Mouse (Mus musculus) liver, postnatal 0 days (tissue): Measurements from ENCODE around the gene 1700003E16Rik. TPM values are rescaled to one million over a fixed set of nuclear protein-coding genes. Genes with fewer than 3 reads are reported as not detected.

ENCODE experiments used
- ATAC-seq: fragments of 200-750 bp; cut with Nextera tagmentation; 2 replicates; pipeline ENCODE4 v1.8.0; 2017; ENCODE audit warnings: mild to moderate bottlenecking, moderate library complexity
- DNase-seq: peaks from one replicate; pipeline ENCODE4 v3.0.0-alpha.2; 2016
- H3K27ac ChIP-seq: fragments of 300-500 bp; sonication (generic); 2 replicates; pipeline ENCODE4 v1.5.1; 2014; ENCODE audit warnings: antibody characterized with exemption, moderate library complexity, mild to moderate bottlenecking, low read depth
- H3K27me3 ChIP-seq: fragments of 300-500 bp; sonication (generic); 2 replicates; pipeline ENCODE4 v1.6.1; 2014; ENCODE audit warnings: low read length, control low read depth, mixed read lengths; ENCODE audit not compliant: insufficient read depth
- H3K36me3 ChIP-seq: fragments of 300-500 bp; sonication (generic); replicated peaks from 2 replicates; pipeline ENCODE4 v1.6.1; 2014; ENCODE audit warnings: mild to moderate bottlenecking, control low read depth, low read length, moderate library complexity, mixed read lengths; ENCODE audit not compliant: insufficient read depth
- H3K4me1 ChIP-seq: fragments of 300-500 bp; sonication (generic); 2 replicates; pipeline ENCODE4 v1.6.1; 2014; ENCODE audit warnings: antibody characterized with exemption, mild to moderate bottlenecking, control low read depth; ENCODE audit not compliant: insufficient read depth
- H3K4me2 ChIP-seq: fragments of 300-500 bp; sonication (generic); 2 replicates; pipeline ENCODE4 v1.6.1; 2014; ENCODE audit warnings: low read depth, mild to moderate bottlenecking, low read length, moderate library complexity, mixed read lengths
- H3K4me3 ChIP-seq: fragments of 300-500 bp; sonication (generic); 2 replicates; pipeline ENCODE4 v1.5.1; 2014; ENCODE audit warnings: low read depth, low read length
- H3K9ac ChIP-seq: fragments of 300-500 bp; sonication (generic); replicated peaks from 2 replicates; pipeline ENCODE4 v1.6.1; 2014; ENCODE audit warnings: mild to moderate bottlenecking, moderate library complexity
- H3K9me3 ChIP-seq: fragments of 300-500 bp; sonication (generic); 2 replicates; pipeline ENCODE4 v1.6.1; 2016; ENCODE audit warnings: mild to moderate bottlenecking, control low read depth, low read length, mixed read lengths
- CTCF ChIP-seq: sonication (generic); IDR thresholded peaks from 2 replicates; pipeline ENCODE4 v1.5.1; 2016; ENCODE audit warnings: antibody characterized with exemption, low read depth
- EP300 ChIP-seq: IDR thresholded peaks from 2 replicates; pipeline ENCODE4 v1.6.1; 2016; ENCODE audit warnings: antibody characterized with exemption, low read depth, mild to moderate bottlenecking
- WGBS: fragments of 180-500 bp; shearing (Covaris S2); extraction: QIAGEN DNeasy Blood & Tissue Kit; methylation state at CpG from one replicate; pipeline ENCODE4 v1.1.7; 2014; ENCODE audit not compliant: insufficient replicate concordance; 5-methylcytosine and 5-hydroxymethylcytosine counted together
- polyA plus RNA-seq: library from polyadenylated mRNA; unstranded; fragments of >200 nt; fragmentation: Nextera tagmentation; extraction: Ambion mirVana; gene quantifications from 2 replicates; pipeline ENCODE4 v1.2.1, GENCODE M21; 2015

Gene 1700003E16Rik
- polyA plus RNA-seq, 1 experiment from 2014 or later, result 0.25 TPM

- under 1% methylated on average over 40 of the region's 48 CpGs for WGBS
- Histone ChIP-seq H3K27me3 (no peaks in the 10 kb centered on the region), H3K36me3 (peaks cover 11% of the 10 kb centered on the region), H3K9ac (peak overlapping the region; percentile 85), H3K27ac (peak overlapping the region; percentile 80), H3K9me3 (no peaks in the 10 kb centered on the region), H3K4me2 (peak overlapping the region; percentile 98), H3K4me1 (peaks cover 27% of the 10 kb centered on the region), H3K4me3 (peak overlapping the region; percentile 57)
- TF ChIP-seq EP300 (no peak), CTCF (no peak)
- peak; percentile 58; the same call in 1 of the 2 replicates for ATAC-seq
- DNase-seq, result no peak
Measured at GRCm38 (mm10) chr6:83115682-83116372, 40.4 kb upstream of the 1700003E16Rik start.

GRCm38 (mm10) chr6:83116373-83117164 is 39.6 kb upstream of the 1700003E16Rik start:
- ATAC-seq (no peak), DNase-seq (no peak)
- H3K36me3 ChIP-seq, result peaks cover 8% of the 10 kb centered on the region
- peak overlapping the region; percentile 57 for H3K4me3 ChIP-seq
- no peak for TF ChIP-seq CTCF
- no peak for TF ChIP-seq EP300
- H3K4me2 ChIP-seq, result peak overlapping the region; percentile 98
- no peaks in the 10 kb centered on the region for H3K27me3 ChIP-seq
- no peaks in the 10 kb centered on the region for H3K9me3 ChIP-seq
- WGBS, result 68% methylated on average over 11 of the region's 11 CpGs
- H3K9ac ChIP-seq, result peak overlapping the region; percentile 85
- H3K4me1 ChIP-seq, result peaks cover 28% of the 10 kb centered on the region
- no peak overlapping the region for H3K27ac ChIP-seq

DNA sequence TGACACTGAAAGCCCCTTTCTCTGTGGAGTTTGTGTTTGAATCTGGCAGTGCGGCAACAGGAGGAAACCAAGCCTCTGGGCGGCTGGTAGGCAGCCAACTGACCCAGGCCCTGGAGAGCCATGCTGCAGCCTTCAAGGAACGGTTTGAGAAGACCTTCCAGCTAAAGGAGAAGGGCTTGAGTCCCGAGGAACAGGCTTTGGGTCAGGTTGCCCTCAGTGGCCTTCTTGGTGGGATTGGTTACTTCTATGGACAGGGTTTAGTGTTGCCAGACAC is 39.1 kb upstream of the 1700003E16Rik start:
- H3K9ac ChIP-seq, result no peak overlapping the region
- WGBS, result 90% methylated on average over 4 of the region's 4 CpGs
- no peak overlapping the region for H3K27ac ChIP-seq
- DNase-seq (no peak), ATAC-seq (no peak)
- no peak for TF ChIP-seq EP300
- no peak for TF ChIP-seq CTCF
- no peak overlapping the region for H3K4me3 ChIP-seq
- peaks cover 8% of the 10 kb centered on the region for H3K36me3 ChIP-seq
- peaks cover 32% of the 10 kb centered on the region for H3K4me1 ChIP-seq
- no peaks in the 10 kb centered on the region for H3K9me3 ChIP-seq
- H3K4me2 ChIP-seq, result 0 out of 2 replicates have a peak overlapping the region, but pooled peaks have one; percentile 98
- H3K27me3 ChIP-seq, result no peaks in the 10 kb centered on the region

- peaks cover 37% of the 10 kb centered on the region for H3K4me1 ChIP-seq
- H3K36me3 ChIP-seq, result peaks cover 8% of the 10 kb centered on the region
- TF ChIP-seq CTCF (no peak), EP300 (no peak)
- H3K9me3 ChIP-seq, result no peaks in the 10 kb centered on the region
- H3K27ac ChIP-seq, result no peak overlapping the region
- DNase-seq (no peak), ATAC-seq (no peak)
- no peak overlapping the region for H3K4me2 ChIP-seq
- no peak overlapping the region for H3K4me3 ChIP-seq
- H3K9ac ChIP-seq, result no peak overlapping the region
- H3K27me3 ChIP-seq, result no peaks in the 10 kb centered on the region
- WGBS, result 87% methylated on average over 13 of the region's 13 CpGs
Measured at GRCm38 (mm10) chr6:83117616-83118015, 38.6 kb upstream of the 1700003E16Rik start.

GRCm38 (mm10) chr6:83118369-83118768 is 37.8 kb upstream of the 1700003E16Rik start:
- H3K4me2 ChIP-seq, result no peak overlapping the region
- peaks cover 8% of the 10 kb centered on the region for H3K36me3 ChIP-seq
- peaks cover 41% of the 10 kb centered on the region for H3K4me1 ChIP-seq
- H3K4me3 ChIP-seq, result no peak overlapping the region
- DNase-seq, result no peak
- 85% methylated on average over 11 of the region's 11 CpGs for WGBS
- H3K27ac ChIP-seq, result no peak overlapping the region
- H3K27me3 ChIP-seq, result no peaks in the 10 kb centered on the region
- no peak for ATAC-seq
- no peak overlapping the region for H3K9ac ChIP-seq
- no peaks in the 10 kb centered on the region for H3K9me3 ChIP-seq
- no peak for TF ChIP-seq EP300

DNA sequence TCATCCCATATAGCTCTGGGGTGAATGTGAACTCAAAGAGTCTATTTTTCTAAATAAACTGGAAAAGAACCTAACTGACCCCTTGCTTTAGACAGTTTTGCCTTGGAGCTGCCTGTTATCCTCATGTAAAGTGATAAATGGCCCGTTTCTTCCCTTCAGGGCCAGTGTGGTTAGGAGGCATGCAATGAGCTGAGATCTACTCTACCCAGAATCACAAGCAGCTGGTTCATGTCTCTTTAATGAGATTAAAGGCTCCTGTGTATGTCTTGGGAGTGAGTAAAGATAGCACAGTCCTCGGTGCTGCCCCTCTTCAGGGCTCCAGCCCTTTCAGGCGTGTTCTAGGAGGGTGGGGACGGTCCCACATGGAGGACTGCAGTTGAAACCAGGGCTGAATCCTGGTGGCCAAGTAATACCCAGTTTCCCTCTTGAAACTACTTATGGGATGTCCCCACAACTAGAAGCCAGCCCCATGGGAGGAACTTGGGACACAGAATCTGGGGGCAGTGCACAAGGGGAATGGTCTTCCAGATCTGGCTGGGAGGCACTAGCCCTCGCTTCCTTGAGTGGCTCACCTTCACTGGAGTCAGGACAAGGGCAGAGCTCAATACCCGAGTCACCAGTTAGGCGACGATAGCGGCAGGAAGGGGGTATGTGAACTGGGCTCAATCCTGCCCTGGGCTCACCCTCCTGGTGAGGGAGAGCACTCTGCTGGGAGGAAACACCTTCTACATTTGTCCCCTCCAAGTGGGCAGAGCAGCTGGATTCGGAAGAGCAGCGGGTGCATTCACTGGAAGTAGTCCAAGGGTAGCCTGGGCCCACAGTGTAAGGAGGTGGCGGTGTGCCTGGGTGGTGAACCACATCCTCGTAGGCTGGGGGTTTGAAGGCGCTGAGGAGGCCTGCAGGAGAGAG is 37.1 kb upstream of the 1700003E16Rik start:
- no peak for TF ChIP-seq EP300
- H3K9ac ChIP-seq, result no peak overlapping the region
- no peak overlapping the region for H3K4me3 ChIP-seq
- 72% methylated on average over 14 of the region's 14 CpGs for WGBS
- no peak overlapping the region for H3K27ac ChIP-seq
- H3K27me3 ChIP-seq, result no peaks in the 10 kb centered on the region
- DNase-seq (no peak), ATAC-seq (no peak)
- peaks cover 46% of the 10 kb centered on the region for H3K4me1 ChIP-seq
- H3K4me2 ChIP-seq, result no peak overlapping the region
- H3K36me3 ChIP-seq, result peaks cover 11% of the 10 kb centered on the region
- no peaks in the 10 kb centered on the region for H3K9me3 ChIP-seq
